Mouse (Mus musculus) liver, embryonic 16.5 days (tissue): ENCODE measurements at regions not wholly inside any gene's neighbourhood (a gene's known extent, or its start where the extent isn't known, plus 50 kb on each side); places are given as distances from the start of the nearest gene placed in this dataset.
A peak's percentile ranks its signal among the peaks of the same experiment; 100 is the strongest.

ENCODE experiments used
- ATAC-seq: fragments of 200-750 bp; cut with Nextera tagmentation; 2 replicates; pipeline ENCODE4 v1.8.0; 2017; ENCODE audit warnings: low read depth, mild to moderate bottlenecking, moderate number of reproducible peaks, moderate library complexity
- H3K27ac ChIP-seq: fragments of 300-500 bp; sonication (generic); 2 replicates; pipeline ENCODE4 v1.5.1; 2014; ENCODE audit warnings: mild to moderate bottlenecking, low read length
- H3K27me3 ChIP-seq: fragments of 300-500 bp; sonication (generic); 2 replicates; pipeline ENCODE4 v1.6.1; 2014; ENCODE audit warnings: low read depth, low read length, mixed read lengths; ENCODE audit not compliant: control insufficient read depth, insufficient read depth
- H3K36me3 ChIP-seq: fragments of 300-500 bp; sonication (generic); 2 replicates; pipeline ENCODE4 v1.6.1; 2014; ENCODE audit warnings: mild to moderate bottlenecking; ENCODE audit not compliant: control insufficient read depth, insufficient read depth
- H3K4me1 ChIP-seq: fragments of 300-500 bp; sonication (generic); 2 replicates; pipeline ENCODE4 v1.6.1; 2014; ENCODE audit warnings: low read depth, low read length, mixed read lengths; ENCODE audit not compliant: control insufficient read depth
- H3K4me2 ChIP-seq: fragments of 300-500 bp; sonication (generic); 2 replicates; pipeline ENCODE4 v1.6.1; 2014; ENCODE audit warnings: low read depth, low read length, mixed read lengths
- H3K4me3 ChIP-seq: fragments of 300-500 bp; sonication (generic); 2 replicates; pipeline ENCODE4 v1.5.1; 2014; ENCODE audit warnings: low read depth, mild to moderate bottlenecking, low read length
- H3K9ac ChIP-seq: fragments of 300-500 bp; sonication (generic); 2 replicates; pipeline ENCODE4 v1.6.1; 2014; ENCODE audit warnings: low read depth, low read length
- H3K9me3 ChIP-seq: fragments of 300-500 bp; sonication (generic); replicated peaks from 2 replicates; pipeline ENCODE4 v1.6.1; 2016; ENCODE audit warnings: low read length; ENCODE audit not compliant: control insufficient read depth
- WGBS: fragments of 180-500 bp; shearing (Covaris S2); extraction: QIAGEN DNeasy Blood & Tissue Kit; methylation state at CpG from one replicate; pipeline ENCODE4 v1.1.7; 2014; ENCODE audit not compliant: insufficient replicate concordance; 5-methylcytosine and 5-hydroxymethylcytosine counted together

DNA sequence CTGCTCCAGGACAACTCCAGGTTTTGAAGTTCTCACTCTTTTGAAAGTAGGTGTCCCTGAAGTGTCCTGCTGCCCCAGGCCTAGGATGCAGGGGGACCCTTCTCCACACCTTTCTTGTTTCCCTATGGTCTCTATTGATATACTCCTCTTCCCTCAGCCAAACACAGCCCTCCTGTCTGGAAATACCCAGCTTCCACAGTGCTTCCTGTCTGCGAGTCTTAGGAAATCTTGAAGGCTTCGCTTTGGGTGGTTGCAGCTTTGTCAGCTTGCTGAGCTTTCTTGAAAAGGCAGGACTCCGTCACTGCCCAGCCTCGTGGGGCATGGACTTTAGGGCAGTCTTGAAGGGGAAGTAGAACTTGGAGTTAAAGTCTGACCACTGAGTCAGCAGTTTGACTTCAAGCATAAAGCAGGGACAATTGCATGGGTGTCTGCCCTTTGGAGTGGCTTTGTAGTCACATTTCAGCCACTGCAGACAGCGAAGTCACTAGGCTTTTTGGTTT, 51.1 kb upstream of the Lrrc52 start:
- H3K9ac ChIP-seq, result no peak overlapping the region
- H3K27me3 ChIP-seq, result no peaks in the 10 kb centered on the region
- ATAC-seq, result no peak
- H3K36me3 ChIP-seq, result no peaks in the 10 kb centered on the region
- no peak overlapping the region for H3K4me2 ChIP-seq
- 33% methylated on average over 5 of the region's 5 CpGs for WGBS
- no peaks in the 10 kb centered on the region for H3K4me1 ChIP-seq
- H3K4me3 ChIP-seq, result no peak overlapping the region
- H3K27ac ChIP-seq, result no peak overlapping the region
- no peaks in the 10 kb centered on the region for H3K9me3 ChIP-seq

DNA sequence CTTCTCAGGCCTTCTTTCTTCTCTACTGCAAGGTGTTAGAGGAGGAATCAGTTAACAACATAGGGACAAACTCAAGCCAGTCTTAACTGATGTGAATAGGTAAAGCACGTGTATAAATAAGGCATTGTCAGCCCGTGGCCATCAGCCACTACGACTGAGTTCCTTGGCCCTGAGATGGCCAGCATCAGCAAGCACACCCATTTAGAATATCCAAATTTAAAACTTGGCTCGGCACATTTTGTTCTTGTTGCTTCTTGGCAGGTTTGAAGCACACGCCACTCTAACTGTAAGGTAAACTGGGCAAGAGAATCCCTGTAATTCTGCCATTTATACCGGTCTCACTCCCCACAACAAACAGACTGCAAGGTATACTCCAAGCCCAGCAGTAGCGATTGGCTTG, 57.3 kb upstream of the Lrrc52 start:
- H3K27me3 ChIP-seq, result no peaks in the 10 kb centered on the region
- H3K9ac ChIP-seq, result no peak overlapping the region
- no peak overlapping the region for H3K4me2 ChIP-seq
- no peaks in the 10 kb centered on the region for H3K4me1 ChIP-seq
- WGBS, result 67% methylated on average over 7 of the region's 7 CpGs
- no peaks in the 10 kb centered on the region for H3K9me3 ChIP-seq
- no peak overlapping the region for H3K27ac ChIP-seq
- no peak for ATAC-seq
- no peaks in the 10 kb centered on the region for H3K36me3 ChIP-seq
- H3K4me3 ChIP-seq, result no peak overlapping the region

DNA sequence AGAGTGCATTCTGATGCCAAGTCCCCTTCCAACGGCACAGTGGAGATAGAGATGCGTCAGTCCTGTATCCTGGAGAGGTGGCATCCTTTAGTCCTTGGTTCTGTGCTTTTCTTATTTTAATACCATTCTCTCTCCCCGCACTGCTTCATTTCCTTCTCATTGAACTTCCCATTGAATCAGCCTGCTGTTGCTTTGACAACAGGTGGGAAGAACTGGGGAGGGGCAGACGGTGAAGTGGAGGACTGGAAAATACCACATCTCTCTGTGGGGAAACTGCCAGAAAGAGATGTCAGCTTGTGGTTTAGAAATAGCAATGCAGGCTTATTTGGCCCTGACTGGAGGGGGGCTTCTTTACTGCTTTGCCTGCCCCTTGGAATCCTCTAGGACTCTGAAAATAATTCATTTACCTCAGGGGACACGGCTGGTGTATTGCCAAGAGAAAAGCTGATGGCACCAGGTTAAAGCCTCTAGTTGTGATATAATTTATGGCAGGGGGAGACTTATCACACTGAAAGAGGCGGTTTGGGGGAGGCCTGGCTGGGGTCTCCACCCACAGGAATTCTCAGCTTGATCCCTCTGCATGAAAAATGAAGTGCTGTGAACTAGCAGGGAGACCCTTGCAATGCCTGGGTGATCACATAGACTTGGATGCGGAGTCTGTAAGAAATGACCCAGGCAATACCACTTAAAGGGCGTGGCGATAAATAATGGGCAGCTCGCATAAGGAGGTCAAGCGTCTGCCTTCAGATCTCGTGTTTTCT, 65.4 kb upstream of the Rxrg start:
- Histone ChIP-seq H3K27ac (no peak overlapping the region), H3K9ac (no peak overlapping the region), H3K4me3 (no peak overlapping the region), H3K4me1 (no peaks in the 10 kb centered on the region), H3K4me2 (no peak overlapping the region), H3K27me3 (no peaks in the 10 kb centered on the region), H3K36me3 (no peaks in the 10 kb centered on the region), H3K9me3 (no peaks in the 10 kb centered on the region)
- ATAC-seq, result no peak
- 62% methylated on average over 12 of the region's 12 CpGs for WGBS

GRCm38 (mm10) chr1:167546000-167546399, 52.2 kb upstream of the Rxrg start:
- Histone ChIP-seq H3K4me3 (no peak overlapping the region), H3K4me1 (no peaks in the 10 kb centered on the region; the same call in 1 of the 2 replicates), H3K36me3 (no peaks in the 10 kb centered on the region), H3K27me3 (no peaks in the 10 kb centered on the region), H3K9me3 (no peaks in the 10 kb centered on the region), H3K4me2 (no peak overlapping the region), H3K9ac (no peak overlapping the region), H3K27ac (no peak overlapping the region)
- ATAC-seq, result peak; percentile 41
- WGBS, result 34% methylated on average over 2 of the region's 2 CpGs

DNA sequence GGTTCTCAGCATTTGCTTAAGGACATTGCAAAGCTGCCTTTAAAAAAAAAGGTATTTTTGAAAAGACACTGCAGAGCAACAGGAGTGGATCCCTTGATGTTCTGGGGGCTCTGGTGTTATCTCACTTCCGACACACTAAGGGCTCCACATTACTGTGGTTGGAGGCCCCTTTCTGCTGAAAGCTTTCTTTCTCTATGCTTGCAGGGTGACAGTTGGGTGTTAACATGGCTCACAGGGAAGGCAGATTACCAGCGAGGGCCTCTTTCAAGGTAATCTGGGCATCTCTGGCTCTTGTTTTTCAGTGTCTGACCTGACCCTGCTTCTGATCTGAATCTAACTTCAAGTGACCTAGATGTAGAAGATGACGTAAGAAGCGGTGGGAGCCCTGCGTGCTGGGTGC, 50.9 kb upstream of the Rxrg start:
- 22% methylated on average over 5 of the region's 5 CpGs for WGBS
- no peaks in the 10 kb centered on the region; the same call in 1 of the 2 replicates for H3K4me1 ChIP-seq
- H3K9ac ChIP-seq, result no peak overlapping the region
- no peak overlapping the region for H3K4me3 ChIP-seq
- H3K4me2 ChIP-seq, result no peak overlapping the region
- no peaks in the 10 kb centered on the region for H3K27me3 ChIP-seq
- H3K36me3 ChIP-seq, result no peaks in the 10 kb centered on the region
- no peaks in the 10 kb centered on the region for H3K9me3 ChIP-seq
- no peak overlapping the region for H3K27ac ChIP-seq
- peak; percentile 45 for ATAC-seq
